Mouse (Mus musculus): ENCODE results near the gene Kir3dl2. TPM values are rescaled to one million over a fixed set of nuclear protein-coding genes. Genes with fewer than 3 reads are reported as not detected.
"Not testable (repeated sequence)": the region's sequence is repeated elsewhere in the genome, so short reads cannot be mapped to it uniquely, and the experiment has no call there.

Kir3dl2 gene
- polyA plus RNA-seq (2015; fragmentation: Nextera tagmentation; extraction: Ambion mirVana), result not detected in 2 replicates

GRCm38 (mm10) chrX:136543956-136544355 is at the start of gene Kir3dl2:
Kir3dl2 (minus strand) TSS chrX:136544056.
- not testable (repeated sequence) for H3K4me2 ChIP-seq; H3K27me3 ChIP-seq; H3K9ac ChIP-seq; H3K4me1 ChIP-seq (replicated peaks); H3K9me3 ChIP-seq (replicated peaks); H3K27ac ChIP-seq (replicated peaks); H3K4me3 ChIP-seq (replicated peaks); H3K36me3 ChIP-seq (replicated peaks); ATAC-seq (ENCODE audit: insufficient read depth)
- 36% methylated on average over 1 of the region's 1 CpGs for WGBS (ENCODE audit: insufficient replicate concordance)

- no peaks in the 10 kb centered on the region for H3K9me3 ChIP-seq (replicated peaks)
- no peak overlapping the region for H3K4me3 ChIP-seq (replicated peaks)
- H3K4me2 ChIP-seq, result no peak overlapping the region
- H3K36me3 ChIP-seq (replicated peaks), result no peaks in the 10 kb centered on the region
- no peak for ATAC-seq (ENCODE audit: insufficient read depth)
- H3K9ac ChIP-seq, result no peak overlapping the region
- no peak overlapping the region for H3K27ac ChIP-seq (replicated peaks)
- WGBS (ENCODE audit: insufficient replicate concordance), result 25% methylated on average over 2 of the region's 2 CpGs
- H3K27me3 ChIP-seq, result no peaks in the 10 kb centered on the region
- H3K4me1 ChIP-seq (replicated peaks), result no peaks in the 10 kb centered on the region
These were observed 47.0 kb upstream of the Kir3dl2 start for GRCm38 (mm10) chrX:136590897-136591257.

GRCm38 (mm10) chrX:136590199-136590896 is 46.5 kb upstream of the Kir3dl2 start, which contains the start of gene Tceal3:
Tceal3 (plus strand) TSS chrX:136590842.
- Histone ChIP-seq H3K4me2 (no peak within 1 kb of the TSS), H3K27ac (replicated peaks) (no peak within 1 kb of the TSS), H3K4me3 (replicated peaks) (no peak within 1 kb of the TSS), H3K36me3 (replicated peaks) (no peaks in the 10 kb centered on the region), H3K9ac (no peak within 1 kb of the TSS), H3K9me3 (replicated peaks) (no peaks in the 10 kb centered on the region), H3K27me3 (no peaks in the 10 kb centered on the region), H3K4me1 (replicated peaks) (no peaks in the 10 kb centered on the region)
- no peak for ATAC-seq (ENCODE audit: insufficient read depth)
- 49% methylated on average over 12 of the region's 12 CpGs for WGBS (ENCODE audit: insufficient replicate concordance)

- H3K4me2 ChIP-seq, result no peak overlapping the region
- no peaks in the 10 kb centered on the region for H3K36me3 ChIP-seq (replicated peaks)
- 84% methylated on average over 1 of the region's 1 CpGs for WGBS (ENCODE audit: insufficient replicate concordance)
- no peak overlapping the region for H3K27ac ChIP-seq (replicated peaks)
- no peak overlapping the region for H3K4me3 ChIP-seq (replicated peaks)
- H3K9me3 ChIP-seq (replicated peaks), result no peaks in the 10 kb centered on the region
- H3K9ac ChIP-seq, result no peak overlapping the region
- no peak for ATAC-seq (ENCODE audit: insufficient read depth)
- H3K27me3 ChIP-seq, result no peaks in the 10 kb centered on the region
- no peaks in the 10 kb centered on the region for H3K4me1 ChIP-seq (replicated peaks)
These were observed 40.8 kb upstream of the Kir3dl2 start for GRCm38 (mm10) chrX:136584617-136585016.

GRCm38 (mm10) chrX:136569094-136569493 is 25.2 kb upstream of the Kir3dl2 start:
- not testable (repeated sequence) for H3K4me3 ChIP-seq (replicated peaks); H3K27ac ChIP-seq (replicated peaks); H3K9ac ChIP-seq; H3K4me1 ChIP-seq (replicated peaks); H3K9me3 ChIP-seq (replicated peaks); H3K4me2 ChIP-seq; H3K36me3 ChIP-seq (replicated peaks); ATAC-seq (ENCODE audit: insufficient read depth); H3K27me3 ChIP-seq
- 76% methylated on average over 9 of the region's 9 CpGs for WGBS (ENCODE audit: insufficient replicate concordance)

GRCm38 (mm10) chrX:136517699-136518098 is 26.2 kb downstream of the Kir3dl2 start, which contains the start of gene Kir3dl1:
Kir3dl1 (plus strand) TSS chrX:136517999.
- H3K27me3 ChIP-seq; H3K9ac ChIP-seq; H3K4me3 ChIP-seq (replicated peaks); H3K36me3 ChIP-seq (replicated peaks); ATAC-seq (ENCODE audit: insufficient read depth); H3K4me2 ChIP-seq; H3K4me1 ChIP-seq (replicated peaks); H3K9me3 ChIP-seq (replicated peaks); H3K27ac ChIP-seq (replicated peaks): not testable (repeated sequence)
- WGBS (ENCODE audit: insufficient replicate concordance), result 41% methylated on average over 4 of the region's 4 CpGs

Other genes with a start within 250 kb of the Kir3dl2 start
- not detected in 2 replicates for gene Kir3dl1, start 26.1 kb downstream of the Kir3dl2 start, polyA plus RNA-seq (2015; fragmentation: Nextera tagmentation; extraction: Ambion mirVana)
- gene Tceal3, start 46.8 kb upstream of the Kir3dl2 start, polyA plus RNA-seq (2015; fragmentation: Nextera tagmentation; extraction: Ambion mirVana), result 0.67 and 0.76 TPM in 2 replicates
- 0.78 and 0.97 TPM in 2 replicates for gene Tceal1, start 163.9 kb upstream of the Kir3dl2 start, polyA plus RNA-seq (2015; fragmentation: Nextera tagmentation; extraction: Ambion mirVana)
- gene Morf4l2, start 199.6 kb upstream of the Kir3dl2 start, polyA plus RNA-seq (2015; fragmentation: Nextera tagmentation; extraction: Ambion mirVana), result 174 and 179 TPM in 2 replicates
- not detected in 2 replicates for gene Glra4, start 236.1 kb upstream of the Kir3dl2 start, polyA plus RNA-seq (2015; fragmentation: Nextera tagmentation; extraction: Ambion mirVana)